Mouse (Mus musculus) common myeloid progenitor, adult 5-6 weeks (primary cell): ENCODE results near the gene Cck. TPM values are rescaled to one million over a fixed set of nuclear protein-coding genes. Genes with fewer than 3 reads are reported as not detected.

Source experiments
- ATAC-seq: replicated peaks from 2 replicates; pipeline ENCODE4 v1.8.0; 2016; ENCODE audit warnings: low read depth, mild to moderate bottlenecking, moderate TSS enrichment, inconsistent platforms; ENCODE audit not compliant: poor library complexity, severe bottlenecking
- total RNA-seq: library from RNA; stranded (forward); fragments of 200-1000, 187-1606 nt; gene quantifications from 2 replicates; pipeline ENCODE4 v1.2.3, GENCODE M21; 2017

Gene Cck
- total RNA-seq, 1 experiment from 2014 or later = not detected

GRCm38 (mm10) chr9:121467460-121467859 lies 28.0 kb downstream of the Cck start:
- no peak for ATAC-seq

GRCm38 (mm10) chr9:121460527-121460926 lies 35.0 kb downstream of the Cck start:
- ATAC-seq = no peak

- no peak for ATAC-seq
These were observed 35.5 kb downstream of the Cck start for GRCm38 (mm10) chr9:121459950-121460349.

- peak; percentile 71 for ATAC-seq
These were observed 37.0 kb downstream of the Cck start for GRCm38 (mm10) chr9:121458466-121458865.

GRCm38 (mm10) chr9:121456739-121457515 lies 38.6 kb downstream of the Cck start:
- ATAC-seq = no peak

GRCm38 (mm10) chr9:121454891-121455290 lies 40.6 kb downstream of the Cck start:
- ATAC-seq = no peak

GRCm38 (mm10) chr9:121452342-121452942 lies 43.1 kb downstream of the Cck start:
- ATAC-seq = peak; percentile 90

- no peak for ATAC-seq
These were observed 49.1 kb downstream of the Cck start for GRCm38 (mm10) chr9:121446431-121446831.

- peak; percentile 58 for ATAC-seq
These were observed 50.1 kb downstream of the Cck start for GRCm38 (mm10) chr9:121445364-121445763.

- no peak for ATAC-seq
These were observed 51.2 kb downstream of the Cck start for GRCm38 (mm10) chr9:121444367-121444707.

- no peak for ATAC-seq
These were observed 51.7 kb downstream of the Cck start for GRCm38 (mm10) chr9:121443696-121444366.

- no peak for ATAC-seq
These were observed 53.3 kb downstream of the Cck start for GRCm38 (mm10) chr9:121442145-121442544.

Other genes starting within 250 kb of the Cck start
- 4.0 and 6.4 TPM in 2 replicates for gene Ulk4, start 218.5 kb downstream of the Cck start, total RNA-seq
- gene Trak1, start 198.2 kb downstream of the Cck start, total RNA-seq = 25.4 and 32.3 TPM in 2 replicates
- gene Lyzl4, start 146.4 kb upstream of the Cck start, total RNA-seq = not detected in 2 replicates
- 0.14 TPM in 1 of 2 replicates, not detected in the other for gene Vipr1, start 147.0 kb upstream of the Cck start, total RNA-seq
- 5.5 and 13.3 TPM in 2 replicates for gene Sec22c, start 209.8 kb upstream of the Cck start, total RNA-seq
- gene Ss18l2, start 214.6 kb upstream of the Cck start, total RNA-seq = 34.1 and 34.8 TPM in 2 replicates
- 100 and 118 TPM in 2 replicates for gene Nktr, start 223.5 kb upstream of the Cck start, total RNA-seq